Mouse (Mus musculus): ENCODE measurements around the gene Dctn5. TPM values are rescaled to one million over a fixed set of nuclear protein-coding genes. Genes with fewer than 3 reads are reported as not detected.
A peak's percentile ranks its signal among the peaks of the same experiment; 100 is the strongest.

Gene Dctn5
- polyA plus RNA-seq (2012; rRNA removed), result 121 and 123 TPM in 2 replicates

DNA sequence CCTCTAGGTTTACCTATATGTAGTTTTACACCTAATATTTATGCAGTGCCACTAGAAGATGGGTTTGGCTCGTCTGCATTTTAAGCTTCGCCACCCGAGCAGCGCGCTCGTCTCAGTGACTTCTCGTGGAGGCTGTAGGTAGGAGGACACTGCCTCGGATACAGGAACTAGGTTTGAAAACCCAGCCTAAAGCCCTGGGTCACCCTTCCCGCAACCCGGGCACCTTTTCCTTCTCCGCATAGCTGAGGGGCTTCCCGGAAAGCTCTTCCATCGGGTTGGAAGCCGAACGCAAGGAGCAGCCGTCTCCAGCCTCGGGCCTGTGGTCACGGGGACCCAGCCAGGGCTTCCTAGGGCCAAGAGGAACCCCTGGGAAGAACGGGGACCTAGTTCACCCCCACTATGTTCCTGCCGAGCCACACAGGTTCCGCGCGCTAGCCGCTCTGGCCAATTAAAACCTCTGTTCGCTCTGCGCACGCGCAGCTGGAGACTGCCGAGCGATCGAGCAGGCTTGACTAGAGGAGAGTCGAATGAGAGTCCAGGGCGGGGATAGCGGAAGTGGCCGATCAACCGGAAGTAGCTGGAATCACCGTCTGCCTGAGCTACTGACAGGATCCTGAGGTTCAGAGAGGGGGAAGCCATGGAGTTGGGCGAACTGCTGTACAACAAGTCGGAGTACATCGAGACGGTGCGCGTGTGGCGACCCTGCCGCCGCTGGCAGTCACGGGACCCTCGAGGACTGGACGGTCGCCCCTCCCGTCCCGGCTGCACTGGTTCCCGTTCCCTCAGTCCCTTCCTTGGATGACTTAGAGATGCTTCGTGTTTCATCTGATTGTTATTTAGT lies at the start of gene Dctn5, which contains the start of gene Palb2:
Gene Dctn5 (plus strand): TSS at position 545 of the 841 bp plus-strand sequence.
Gene Palb2 (minus strand): TSS at position 489 of the 841 bp plus-strand sequence.
- DNase-seq (ENCODE audit: extremely low spot score in 1 of 2, low spot score in 1 of 2), result peak; percentile 93 to 99

DNA sequence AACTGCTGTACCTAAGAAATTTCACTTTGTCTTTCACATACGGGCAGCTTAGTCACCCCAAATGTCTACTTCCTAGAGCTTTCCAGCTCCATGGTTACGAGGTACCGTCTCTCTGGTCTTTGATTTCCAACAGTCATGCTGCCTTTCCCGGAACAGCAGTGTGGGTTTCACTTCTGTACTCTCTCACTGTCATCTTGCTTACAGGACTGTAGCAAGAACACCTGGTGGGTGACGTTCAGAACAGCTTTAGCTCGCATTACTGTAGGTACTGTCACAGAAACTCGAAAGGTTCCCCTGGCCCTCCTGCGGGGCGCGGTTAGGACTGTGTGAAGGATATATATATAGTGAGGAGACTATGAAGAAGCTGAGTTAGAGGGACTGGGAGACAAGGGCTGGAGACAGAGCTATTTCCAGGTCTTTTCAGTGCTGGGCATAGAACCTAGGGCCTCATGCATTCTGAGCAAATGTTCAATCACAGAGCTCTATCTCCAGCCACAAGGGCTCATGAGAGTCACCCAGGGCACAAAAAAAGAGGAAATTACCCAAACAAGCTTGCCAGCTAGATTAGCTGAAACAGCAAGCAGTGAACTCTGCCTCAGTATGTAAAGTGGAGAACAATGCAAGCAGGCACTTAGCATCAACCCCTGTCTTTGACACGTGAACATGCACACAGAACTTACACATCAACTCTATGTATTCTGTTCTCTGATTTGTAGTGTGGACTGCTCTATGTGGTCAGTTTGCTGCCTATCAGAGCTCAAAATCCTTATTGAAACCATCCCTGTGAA lies 45.5 kb upstream of the Dctn5 start:
- no peak for DNase-seq (ENCODE audit: extremely low spot score in 1 of 2, low spot score in 1 of 2)

DNA sequence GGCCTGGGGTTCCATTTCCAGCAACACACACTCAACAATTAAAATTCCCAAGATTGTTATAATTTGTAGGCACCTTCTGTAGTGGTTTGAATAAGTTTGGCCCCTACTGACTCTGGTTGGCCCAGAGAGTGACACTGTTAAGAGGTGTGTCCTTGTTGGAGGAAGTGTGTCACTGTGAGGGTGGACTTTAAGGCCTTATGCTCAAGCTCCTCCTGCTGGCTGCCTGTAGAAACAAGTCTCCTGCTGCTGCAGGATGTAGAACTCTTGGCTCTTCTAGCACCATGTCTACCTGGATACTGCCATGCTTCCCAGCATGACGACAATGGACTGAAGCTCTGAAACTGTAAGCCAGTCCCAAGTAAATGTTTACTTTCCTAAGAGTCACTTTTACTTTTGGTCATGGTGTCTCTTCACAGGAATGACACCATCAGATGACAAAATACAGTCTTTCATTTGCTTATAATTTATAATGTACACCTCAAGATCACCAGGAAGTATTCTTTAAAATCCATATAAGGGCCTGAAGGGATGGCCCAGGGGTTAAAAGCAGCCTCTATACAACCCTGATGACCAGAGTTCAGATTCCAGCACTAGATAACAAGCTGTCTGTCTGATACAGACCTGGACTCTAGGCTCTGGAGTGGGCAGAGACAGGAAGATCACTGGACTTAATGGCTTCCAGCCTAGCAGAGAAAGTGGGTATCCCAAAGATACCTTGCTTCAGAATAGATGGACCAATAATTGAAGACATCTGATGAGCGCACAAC lies 38.1 kb upstream of the Dctn5 start:
- no peak for DNase-seq (ENCODE audit: extremely low spot score in 1 of 2, low spot score in 1 of 2)

DNA sequence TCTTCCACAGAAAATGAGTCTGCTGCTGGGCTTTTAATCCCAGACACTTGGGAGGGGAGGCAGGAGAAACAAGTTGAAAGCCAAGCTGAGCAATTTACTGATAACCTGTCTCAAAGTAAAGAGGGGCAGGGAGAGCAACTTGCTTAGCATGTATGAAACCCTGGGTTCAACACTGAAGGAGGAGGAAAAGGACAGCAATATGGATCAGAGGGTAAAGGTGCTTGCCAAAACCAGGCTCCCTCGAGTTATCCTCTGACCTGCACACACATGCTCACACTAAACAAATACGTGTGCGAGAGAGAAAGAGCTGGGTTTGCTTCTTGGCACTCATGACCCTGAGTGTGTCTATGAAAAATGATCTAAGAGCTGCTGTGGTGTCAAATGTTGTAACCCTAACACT lies 34.8 kb upstream of the Dctn5 start:
- no peak for DNase-seq (ENCODE audit: extremely low spot score in 1 of 2, low spot score in 1 of 2)

DNA sequence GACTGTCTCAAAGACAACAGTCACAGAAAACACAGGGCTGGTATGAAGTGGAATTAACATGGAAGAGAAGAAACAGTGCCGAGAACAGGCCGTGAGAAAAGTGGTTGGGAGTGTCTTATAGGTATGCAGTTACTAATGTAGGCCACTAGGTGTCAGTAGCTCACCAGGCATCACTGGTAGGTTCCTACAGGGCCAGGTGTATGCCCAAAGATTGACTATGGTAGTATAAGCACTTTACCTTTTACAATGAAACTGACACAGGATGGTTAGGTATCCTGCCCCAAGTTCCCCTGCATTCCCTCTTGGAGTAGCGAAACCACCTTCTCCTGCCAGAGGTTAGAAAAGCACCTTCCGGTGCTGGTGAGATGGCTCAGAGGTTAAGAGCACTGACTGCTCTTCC lies 33.6 kb upstream of the Dctn5 start:
- DNase-seq (ENCODE audit: extremely low spot score in 1 of 2, low spot score in 1 of 2), result peak in 1 of 2 experiments; percentile 58

DNA sequence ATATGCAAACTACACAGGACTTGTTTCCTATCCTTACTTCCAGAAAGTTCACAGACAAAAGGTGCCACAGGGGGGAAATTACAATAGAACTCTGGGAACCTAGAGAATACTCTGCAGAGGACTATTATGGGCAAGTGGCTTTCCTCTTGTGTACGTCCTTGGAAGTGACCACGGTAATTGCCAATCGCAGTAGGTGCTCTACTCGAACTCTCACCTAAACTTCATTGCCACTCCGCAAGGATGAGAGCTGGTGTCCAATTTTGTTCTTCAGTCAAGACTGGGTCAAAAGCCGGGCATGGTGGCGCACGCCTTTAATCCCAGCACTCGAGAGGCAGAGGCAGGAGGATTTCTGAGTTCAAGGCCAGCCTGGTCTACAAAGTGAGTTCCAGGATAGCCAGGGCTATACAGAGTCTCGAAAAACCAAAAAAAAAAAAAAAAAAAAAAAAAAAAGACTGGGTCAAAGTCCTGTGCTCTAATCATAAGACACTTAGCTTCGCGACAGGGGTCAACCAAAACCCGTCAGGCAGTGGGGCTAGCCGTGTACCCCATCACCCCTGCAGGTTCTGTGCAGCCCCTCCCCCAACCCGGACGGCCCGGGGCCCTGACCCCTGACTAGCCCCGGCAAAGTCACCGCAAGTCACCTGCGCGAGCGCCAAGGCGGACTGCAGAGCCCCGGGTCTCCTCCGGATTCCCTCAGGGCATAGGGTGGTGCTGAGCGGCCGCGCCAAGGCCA lies 31.7 kb upstream of the Dctn5 start:
- DNase-seq (ENCODE audit: extremely low spot score in 1 of 2, low spot score in 1 of 2), result peak in 1 of 2 experiments; percentile 29

DNA sequence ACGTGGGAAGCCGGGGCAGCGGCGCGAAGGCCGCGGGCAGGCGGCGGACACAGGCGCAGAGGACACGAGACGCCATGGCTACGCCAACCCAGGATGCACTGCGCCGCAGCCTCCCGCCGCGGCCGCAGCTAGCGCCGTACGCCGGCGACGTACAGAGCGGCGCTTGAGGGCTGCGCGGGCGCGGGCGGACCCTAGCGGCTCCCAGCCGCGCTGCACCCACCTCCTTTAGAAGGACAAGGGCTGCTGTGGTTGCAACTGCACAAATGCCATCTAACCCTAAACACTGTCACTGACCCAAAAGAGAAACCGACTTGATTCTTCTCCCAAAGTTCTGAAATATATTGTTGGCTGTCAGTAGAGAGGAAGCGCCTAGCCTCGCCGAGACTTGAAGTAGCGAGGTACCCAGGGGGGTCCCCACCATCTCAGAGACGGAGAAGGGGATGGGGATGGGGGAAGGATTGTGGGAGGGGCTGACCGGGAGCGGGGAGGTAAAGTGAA lies 31.0 kb upstream of the Dctn5 start, which contains the start of gene Ndufab1:
Gene Ndufab1 (minus strand): TSS at position 140 of the 498 bp plus-strand sequence.
- DNase-seq (ENCODE audit: extremely low spot score in 1 of 2, low spot score in 1 of 2), result peak; percentile 60 to 89

DNA sequence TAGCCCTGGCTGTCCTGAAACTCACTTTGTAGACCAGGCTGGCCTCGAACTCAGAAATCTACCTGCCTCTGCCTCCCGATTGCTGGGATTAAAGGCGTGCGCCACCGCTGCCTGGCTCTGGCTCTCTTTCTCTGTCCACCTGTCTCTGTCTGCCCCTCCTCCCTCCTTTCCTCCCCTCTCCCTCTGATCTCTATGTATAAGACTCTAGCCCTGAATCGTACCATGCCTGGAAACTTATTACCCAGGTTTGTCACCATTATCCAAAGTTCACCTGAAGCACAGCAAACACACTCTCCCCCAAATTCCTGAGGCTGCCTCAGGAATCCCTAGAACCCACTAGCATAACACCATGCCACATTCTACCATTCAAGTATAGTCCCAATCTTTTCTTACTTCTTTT lies 24.6 kb upstream of the Dctn5 start:
- no peak for DNase-seq (ENCODE audit: extremely low spot score in 1 of 2, low spot score in 1 of 2)

DNA sequence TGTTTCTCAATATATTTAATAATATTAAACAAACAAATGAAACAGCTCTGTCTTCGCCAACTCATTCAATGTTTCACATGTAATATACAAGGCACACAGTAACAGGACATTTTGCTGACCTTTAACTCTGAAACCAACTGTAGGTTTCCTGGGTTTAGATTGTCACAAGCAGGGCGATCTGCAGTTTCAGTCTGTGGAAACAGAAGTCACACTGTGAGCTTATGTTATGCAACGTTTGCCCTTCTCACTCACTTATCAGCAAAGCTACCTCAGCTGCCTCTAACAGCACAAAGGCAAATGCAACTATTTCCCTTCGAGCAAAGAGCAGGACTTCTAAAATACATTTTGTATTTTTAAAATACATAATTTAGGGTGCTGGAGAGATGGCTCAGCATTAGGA lies 9.3 kb upstream of the Dctn5 start:
- DNase-seq (ENCODE audit: extremely low spot score in 1 of 2, low spot score in 1 of 2), result no peak

DNA sequence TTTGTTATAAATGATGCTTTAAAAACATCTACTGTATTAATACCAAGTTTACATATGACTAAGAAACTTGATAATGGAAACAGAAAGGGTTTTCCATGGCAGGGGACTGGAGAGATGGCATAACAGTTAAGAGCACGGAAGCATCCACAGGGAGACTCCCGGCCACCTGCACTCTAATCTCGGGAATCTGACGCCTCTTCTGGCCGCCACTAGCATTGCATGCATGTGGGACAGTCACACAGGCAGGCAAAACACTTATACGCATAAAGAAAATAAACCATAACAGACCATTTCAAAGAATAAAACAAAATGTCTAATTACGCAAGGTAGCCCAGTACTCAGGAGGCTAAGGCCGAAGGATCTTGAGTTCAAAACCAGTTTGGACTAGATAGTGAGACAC lies 7.2 kb upstream of the Dctn5 start:
- DNase-seq (ENCODE audit: extremely low spot score in 1 of 2, low spot score in 1 of 2), result no peak

DNA sequence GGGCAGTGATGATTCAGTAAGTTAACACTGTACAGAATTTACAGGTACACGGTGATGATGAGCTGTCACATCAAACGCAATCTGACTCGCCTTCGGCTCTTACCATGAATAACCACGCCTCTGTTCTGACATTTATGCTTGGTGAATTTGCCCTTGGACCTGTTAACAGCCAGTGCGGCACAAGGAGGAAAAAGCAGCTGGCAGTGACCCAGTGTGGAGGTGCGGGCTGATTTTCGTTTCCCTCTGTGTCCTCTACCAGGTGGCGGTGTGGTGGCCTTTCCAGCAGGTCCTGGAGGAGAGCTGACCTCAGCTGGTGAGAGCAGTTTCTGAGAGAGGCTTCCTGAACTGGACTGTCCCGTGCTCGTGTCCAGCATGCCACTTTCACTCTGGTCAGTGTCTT lies 5.9 kb upstream of the Dctn5 start:
- DNase-seq (ENCODE audit: extremely low spot score in 1 of 2, low spot score in 1 of 2), result no peak

DNA sequence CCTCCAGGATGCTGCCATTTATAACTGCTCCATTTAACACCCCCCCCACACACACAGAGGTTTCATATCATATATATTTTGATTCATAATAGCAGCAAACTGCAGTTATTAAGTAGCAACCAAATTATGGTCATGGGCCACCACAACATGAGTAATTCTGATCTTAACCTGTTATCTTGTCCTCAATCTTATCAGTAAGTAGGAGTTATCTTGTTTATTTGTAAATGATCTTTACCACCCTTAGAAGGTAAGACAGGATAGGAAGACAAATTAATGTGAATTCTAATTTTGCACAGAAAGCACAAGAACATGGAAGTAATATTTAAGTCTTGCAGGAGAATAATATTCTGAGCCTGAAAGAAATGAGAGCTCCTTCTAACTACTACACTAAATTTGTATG lies 1.0 kb upstream of the Dctn5 start:
- no peak for DNase-seq (ENCODE audit: extremely low spot score in 1 of 2, low spot score in 1 of 2)

DNA sequence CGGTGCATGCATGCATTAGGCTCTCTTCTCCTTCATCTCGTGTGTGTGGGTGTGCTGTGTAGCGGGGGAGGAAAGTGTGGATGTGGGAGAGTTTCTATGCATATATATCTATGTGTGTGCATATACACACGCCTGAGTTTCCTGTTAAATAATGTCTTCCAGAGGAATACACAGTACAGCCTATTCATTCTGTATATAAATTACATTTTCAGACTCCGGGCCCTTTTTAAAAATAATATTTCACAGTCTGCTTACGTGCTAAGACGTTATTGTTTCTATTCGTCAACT lies 441 bp downstream of the Dctn5 start:
- DNase-seq (ENCODE audit: extremely low spot score in 1 of 2, low spot score in 1 of 2), result no peak

DNA sequence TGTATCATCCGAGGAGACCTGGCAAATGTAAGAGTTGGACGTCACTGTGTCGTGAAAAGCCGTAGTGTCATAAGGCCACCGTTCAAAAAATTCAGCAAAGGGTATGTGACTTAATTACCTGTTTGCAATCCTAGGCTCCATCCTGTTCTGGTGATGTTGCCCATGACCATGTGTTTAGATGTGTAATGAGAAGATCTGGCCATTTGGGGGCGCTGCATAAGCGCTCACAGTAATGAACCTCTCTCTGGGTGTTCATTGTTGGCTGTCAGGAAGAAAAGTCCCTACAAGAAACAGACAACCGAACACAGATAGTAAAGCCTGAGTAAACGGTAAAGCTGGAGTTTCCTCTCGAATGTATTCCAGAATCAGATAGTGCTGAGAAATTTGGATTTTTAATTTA lies 2.2 kb downstream of the Dctn5 start:
- DNase-seq (ENCODE audit: extremely low spot score in 1 of 2, low spot score in 1 of 2), result no peak

DNA sequence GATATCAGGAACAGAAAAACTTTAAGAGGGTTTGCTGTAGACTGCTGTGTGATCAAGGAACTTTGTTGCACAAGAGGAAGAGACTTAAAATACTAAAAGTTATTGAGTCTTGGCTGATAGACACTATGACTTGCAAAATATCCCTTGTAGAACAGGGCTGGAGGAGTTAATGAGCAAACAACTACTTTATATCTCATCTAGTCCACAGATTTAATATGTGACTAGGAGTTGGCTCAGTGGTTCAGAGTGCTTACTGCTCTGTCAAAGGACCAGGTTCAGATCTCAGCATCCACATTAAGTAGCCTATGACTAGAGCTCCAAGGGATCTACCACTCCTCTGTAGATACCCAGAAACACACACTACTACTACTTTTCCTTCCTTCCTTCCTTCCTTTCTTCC lies 4.2 kb downstream of the Dctn5 start:
- DNase-seq (ENCODE audit: extremely low spot score in 1 of 2, low spot score in 1 of 2), result no peak

DNA sequence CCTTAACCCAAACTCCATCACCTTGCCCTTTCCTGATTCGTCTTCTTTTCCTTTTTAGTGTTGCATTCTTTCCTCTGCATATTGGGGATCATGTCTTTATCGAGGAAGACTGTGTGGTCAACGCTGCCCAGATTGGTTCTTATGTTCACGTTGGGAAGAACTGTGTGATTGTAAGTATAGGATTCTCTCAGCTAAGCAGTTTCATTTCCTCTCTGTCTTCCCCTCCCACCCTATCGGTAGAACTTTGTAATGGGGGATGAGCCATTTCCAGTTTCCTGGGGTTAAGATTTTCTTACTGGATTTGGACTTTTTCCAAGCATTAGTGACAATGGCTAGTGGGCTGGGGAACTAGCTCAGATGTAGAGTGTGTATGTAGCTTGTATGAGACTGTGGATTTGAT lies 5.3 kb downstream of the Dctn5 start:
- DNase-seq (ENCODE audit: extremely low spot score in 1 of 2, low spot score in 1 of 2), result no peak

DNA sequence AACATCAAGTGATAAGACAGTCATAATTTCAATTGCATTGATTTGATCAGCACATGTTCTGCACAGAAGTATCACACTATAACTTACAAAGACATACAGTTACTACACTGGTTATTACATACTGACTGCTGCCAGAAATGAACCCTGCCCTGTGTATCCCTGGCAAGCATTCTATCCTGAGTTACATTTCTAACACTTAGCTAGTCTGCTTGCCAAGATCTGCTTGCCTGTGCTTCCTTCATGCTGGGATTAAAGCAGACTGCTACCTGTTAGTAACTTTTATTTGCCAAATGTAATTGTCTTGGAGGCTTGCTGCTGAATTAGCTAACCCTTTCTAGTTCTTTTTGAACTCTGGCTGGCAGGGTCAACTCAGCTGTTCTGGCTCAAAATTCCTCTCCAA lies 8.2 kb downstream of the Dctn5 start:
- DNase-seq (ENCODE audit: extremely low spot score in 1 of 2, low spot score in 1 of 2), result no peak

DNA sequence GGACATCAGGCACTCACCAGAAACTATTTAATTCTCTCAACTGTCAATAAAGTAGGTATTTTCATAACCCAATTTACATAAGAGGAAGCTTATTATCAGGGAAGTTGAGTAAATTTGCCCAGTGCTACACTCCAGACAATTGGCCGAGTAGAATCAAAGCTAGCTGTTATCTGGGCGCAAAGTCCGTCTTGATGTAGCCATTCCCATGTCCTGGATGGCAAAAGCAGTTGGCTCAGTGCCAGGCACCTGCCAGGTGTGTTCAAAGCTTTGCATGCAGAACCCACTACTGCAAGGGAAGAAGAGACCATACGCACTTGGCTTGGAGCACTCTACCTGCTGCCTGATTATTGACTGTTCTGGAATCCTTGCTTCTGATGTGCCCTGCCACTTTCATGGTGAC lies 19.6 kb downstream of the Dctn5 start:
- DNase-seq (ENCODE audit: extremely low spot score in 1 of 2, low spot score in 1 of 2), result no peak

DNA sequence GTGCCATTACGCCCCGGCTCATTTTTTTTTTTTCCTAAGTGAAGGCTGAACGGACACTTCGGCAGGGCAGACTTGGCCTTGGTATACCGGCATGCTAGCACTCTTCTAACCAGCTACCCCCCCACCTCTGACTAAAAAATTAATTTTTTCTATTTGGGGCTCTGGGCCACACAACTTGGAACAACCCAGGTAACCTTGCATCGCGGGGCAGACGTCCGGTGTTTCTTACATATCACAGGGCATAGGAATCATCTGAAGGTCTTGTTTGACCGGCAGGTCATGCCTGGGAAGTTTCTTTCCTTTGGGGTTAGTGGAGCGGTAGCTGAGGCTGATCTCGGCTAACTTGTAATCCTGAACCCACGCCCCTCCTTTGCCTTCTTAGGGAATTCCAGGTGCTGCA lies 25.6 kb downstream of the Dctn5 start:
- no peak for DNase-seq (ENCODE audit: extremely low spot score in 1 of 2, low spot score in 1 of 2)

Measured in frontal cortex, adult 2 months (tissue).